Mouse (Mus musculus) heart, embryonic 11.5 days (tissue): ENCODE results near the gene Micall1. TPM values are rescaled to one million over a fixed set of nuclear protein-coding genes. Genes with fewer than 3 reads are reported as not detected.

Experiments
- ATAC-seq: fragments of 200-750 bp; cut with Nextera tagmentation; replicated peaks from 2 replicates; pipeline ENCODE4 v1.8.0; 2017; ENCODE audit warnings: moderate library complexity; ENCODE audit not compliant: insufficient number of reproducible peaks, low FRiP score, low TSS enrichment
- H3K27ac ChIP-seq: fragments of 300-500 bp; sonication (generic); 2 replicates; pipeline ENCODE4 v1.5.1; 2014; ENCODE audit warnings: mild to moderate bottlenecking, low read depth, low read length
- H3K27me3 ChIP-seq: fragments of 300-500 bp; sonication (generic); 2 replicates; pipeline ENCODE4 v1.6.1; 2014; ENCODE audit warnings: mild to moderate bottlenecking, low read length, mixed read lengths; ENCODE audit not compliant: control insufficient read depth, insufficient read depth
- H3K36me3 ChIP-seq: fragments of 300-500 bp; sonication (generic); 2 replicates; pipeline ENCODE4 v1.6.1; 2014; ENCODE audit warnings: mild to moderate bottlenecking, low read length, moderate library complexity, mixed read lengths; ENCODE audit not compliant: control insufficient read depth, insufficient read depth
- H3K4me1 ChIP-seq: fragments of 300-500 bp; sonication (generic); 2 replicates; pipeline ENCODE4 v1.6.1; 2014; ENCODE audit warnings: low read length; ENCODE audit not compliant: control insufficient read depth, insufficient read depth
- H3K4me2 ChIP-seq: fragments of 300-500 bp; sonication (generic); 2 replicates; pipeline ENCODE4 v1.6.1; 2014; ENCODE audit warnings: mild to moderate bottlenecking, moderate library complexity
- H3K4me3 ChIP-seq: fragments of 300-500 bp; sonication (generic); 2 replicates; pipeline ENCODE4 v1.5.1; 2014; ENCODE audit warnings: low read depth, low read length
- H3K9ac ChIP-seq: fragments of 300-500 bp; sonication (generic); 2 replicates; pipeline ENCODE4 v1.6.1; 2014; ENCODE audit warnings: mild to moderate bottlenecking, low read depth, low read length, moderate library complexity
- H3K9me3 ChIP-seq: fragments of 300-500 bp; sonication (generic); replicated peaks from 2 replicates; pipeline ENCODE4 v1.6.1; 2016; ENCODE audit warnings: low read length; ENCODE audit not compliant: control insufficient read depth
- WGBS: fragments of 180-500 bp; shearing (Covaris S2); extraction: QIAGEN DNeasy Blood & Tissue Kit; methylation state at CpG from one replicate; pipeline ENCODE4 v1.1.7; 2014; ENCODE audit not compliant: insufficient replicate concordance; 5-methylcytosine and 5-hydroxymethylcytosine counted together
- polyA plus RNA-seq: library from polyadenylated mRNA; unstranded; fragments of >200 nt; fragmentation: Nextera tagmentation; extraction: Ambion mirVana; gene quantifications from 2 replicates; pipeline ENCODE4 v1.2.1, GENCODE M21; 2014

The Micall1 gene
- polyA plus RNA-seq, 1 experiment from 2014 or later: 11.9 TPM

DNA sequence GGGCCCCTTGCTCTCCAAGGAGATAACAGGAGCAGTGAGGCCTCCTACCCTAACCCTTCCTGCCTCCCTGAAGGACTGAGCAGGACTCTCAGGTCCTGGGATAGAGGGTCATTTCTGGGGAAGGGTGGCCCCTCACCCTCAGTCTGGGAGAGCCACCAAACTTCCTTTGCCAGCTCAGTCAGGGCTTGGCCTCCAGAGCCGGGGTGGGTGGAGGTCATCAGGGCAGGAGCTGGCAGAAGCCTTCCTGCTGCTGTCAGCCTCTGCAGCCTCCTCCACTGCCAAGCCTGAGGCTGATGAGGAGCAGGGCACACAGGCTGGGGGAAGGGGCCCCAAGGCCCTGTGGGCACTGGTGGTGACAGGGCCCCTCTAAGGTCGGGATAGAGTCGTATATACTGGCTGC is 46.9 kb downstream of the Micall1 start:
- H3K27ac ChIP-seq: no peak overlapping the region
- H3K27me3 ChIP-seq: peaks cover 30% of the 10 kb centered on the region
- H3K36me3 ChIP-seq: peaks cover 8% of the 10 kb centered on the region
- no peak overlapping the region for H3K4me2 ChIP-seq
- peaks cover 11% of the 10 kb centered on the region for H3K4me1 ChIP-seq
- no peak overlapping the region for H3K4me3 ChIP-seq
- 0 out of 2 replicates have a peak, but pooled peaks have one; percentile 16 for ATAC-seq
- no peaks in the 10 kb centered on the region for H3K9me3 ChIP-seq
- 36% methylated on average over 3 of the region's 3 CpGs for WGBS
- peak overlapping the region; percentile 39; the same call in 1 of the 2 replicates for H3K9ac ChIP-seq

DNA sequence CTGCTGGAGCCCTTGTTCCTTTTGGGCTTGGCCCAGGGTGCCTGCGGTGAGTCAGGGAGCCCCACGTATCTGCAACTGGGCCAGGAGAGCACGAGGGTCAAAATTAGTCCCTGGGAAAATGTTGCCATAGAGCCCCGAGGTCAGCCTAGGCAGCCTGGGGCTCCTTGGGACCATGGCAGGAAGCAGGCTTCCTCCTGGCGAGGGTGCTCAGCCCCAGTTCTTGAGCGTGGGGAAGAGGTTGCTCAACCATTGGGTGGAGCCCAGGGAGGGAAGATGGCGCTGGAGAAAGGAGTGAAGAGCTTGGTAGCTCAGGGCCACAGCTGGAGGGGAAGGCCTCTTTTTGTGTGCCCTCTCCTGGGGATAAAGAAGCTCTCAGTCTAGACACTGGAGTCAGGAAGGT is 53.6 kb downstream of the Micall1 start:
- H3K9me3 ChIP-seq: no peaks in the 10 kb centered on the region
- no peak overlapping the region for H3K27ac ChIP-seq
- H3K27me3 ChIP-seq: peaks cover 89% of the 10 kb centered on the region
- H3K4me1 ChIP-seq: peaks cover 15% of the 10 kb centered on the region
- no peak overlapping the region for H3K9ac ChIP-seq
- H3K4me2 ChIP-seq: no peak overlapping the region
- WGBS: 63% methylated on average over 7 of the region's 7 CpGs
- no peak for ATAC-seq
- no peaks in the 10 kb centered on the region for H3K36me3 ChIP-seq
- no peak overlapping the region for H3K4me3 ChIP-seq

DNA sequence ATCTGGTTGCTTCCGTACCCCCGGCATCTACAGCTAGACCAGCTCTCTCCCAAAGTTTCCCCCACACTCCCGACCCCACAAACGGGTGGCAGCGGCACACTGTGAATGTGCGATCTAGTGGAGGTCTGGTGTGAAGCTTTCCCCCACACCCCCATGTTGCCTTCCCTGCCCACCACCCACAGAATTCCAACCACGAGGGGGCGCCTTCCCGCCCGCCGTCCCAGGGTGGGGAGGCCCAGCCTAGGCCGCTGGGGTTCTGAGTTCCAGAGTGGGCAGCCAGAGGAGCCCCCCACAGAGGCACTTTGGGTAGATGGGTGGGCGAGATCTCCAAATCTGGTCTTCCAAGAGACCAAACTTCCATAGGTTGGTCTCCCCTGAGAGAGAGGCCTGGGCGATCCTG is 54.1 kb downstream of the Micall1 start:
- Histone ChIP-seq H3K27me3 (peaks cover 86% of the 10 kb centered on the region), H3K4me3 (peak overlapping the region; percentile 35; the same call in 1 of the 2 replicates), H3K4me1 (peaks cover 15% of the 10 kb centered on the region), H3K4me2 (no peak overlapping the region), H3K36me3 (no peaks in the 10 kb centered on the region), H3K9ac (no peak overlapping the region), H3K9me3 (no peaks in the 10 kb centered on the region), H3K27ac (no peak overlapping the region)
- WGBS: 30% methylated on average over 14 of the region's 14 CpGs
- no peak for ATAC-seq

DNA sequence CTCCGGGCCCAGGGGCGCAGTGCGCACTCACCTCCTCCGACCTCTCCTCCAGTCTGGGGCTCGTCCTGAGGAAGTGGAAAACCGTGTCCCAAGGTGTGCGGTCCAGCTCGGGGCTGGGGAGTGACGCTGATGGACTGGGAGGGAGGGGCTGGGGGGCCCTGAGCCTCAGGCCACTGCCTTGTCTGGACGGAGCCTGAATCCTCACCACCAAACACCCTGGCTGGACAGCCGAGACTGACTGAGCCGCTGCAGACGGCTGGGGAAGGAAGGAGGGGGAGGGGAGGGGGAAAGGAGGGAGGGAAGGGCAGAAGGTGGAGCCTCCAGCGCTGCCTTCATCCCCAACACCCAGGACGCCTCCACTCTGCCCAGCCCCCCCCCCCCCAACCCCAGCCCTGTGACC is 55.6 kb downstream of the Micall1 start:
- Histone ChIP-seq H3K9me3 (no peaks in the 10 kb centered on the region), H3K4me2 (peak overlapping the region; percentile 9; the same call in 1 of the 2 replicates)

DNA sequence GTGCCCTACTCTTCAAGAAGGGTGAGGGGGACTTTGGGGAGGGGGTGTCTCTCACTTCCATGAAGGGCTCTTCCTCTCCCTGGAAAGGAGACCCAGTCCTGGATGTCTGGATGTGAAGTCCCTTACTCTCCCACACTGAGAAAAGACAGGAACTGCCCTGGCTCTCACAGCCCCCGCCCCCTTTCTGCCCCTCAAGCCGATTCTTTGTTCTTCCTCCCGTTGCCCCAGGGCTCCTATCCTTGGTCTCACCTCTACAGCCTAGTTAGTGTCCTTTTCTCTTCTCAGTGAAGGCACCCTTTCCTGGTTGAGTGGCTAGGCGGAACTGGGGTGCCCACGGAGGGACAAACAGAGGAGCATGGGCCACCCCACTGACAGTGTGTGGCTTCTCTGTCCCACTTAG is 56.4 kb downstream of the Micall1 start, which contains the start of gene Sox10:
Sox10 (minus strand) TSS at position 101 of the 400 bp plus-strand sequence.
- Histone ChIP-seq H3K9ac (no peak within 1 kb of the TSS), H3K36me3 (no peaks in the 10 kb centered on the region), H3K9me3 (no peaks in the 10 kb centered on the region), H3K27me3 (peaks cover 67% of the 10 kb centered on the region), H3K4me1 (peaks cover 15% of the 10 kb centered on the region), H3K4me3 (no peak within 1 kb of the TSS; the same call in 1 of the 2 replicates), H3K27ac (no peak within 1 kb of the TSS), H3K4me2 (peak within 1 kb of the TSS; percentile 9; the same call in 1 of the 2 replicates)
- no peak for ATAC-seq
- WGBS: 37% methylated on average over 5 of the region's 5 CpGs

More for the DNA sequence above, 55.6 kb downstream of the Micall1 start:
- Histone ChIP-seq H3K27ac (no peak overlapping the region), H3K9ac (no peak overlapping the region), H3K4me1 (peaks cover 15% of the 10 kb centered on the region), H3K27me3 (peaks cover 75% of the 10 kb centered on the region), H3K4me3 (no peak overlapping the region; the same call in 1 of the 2 replicates), H3K36me3 (no peaks in the 10 kb centered on the region)
- 2% methylated on average over 15 of the region's 15 CpGs for WGBS
- ATAC-seq: no peak

DNA sequence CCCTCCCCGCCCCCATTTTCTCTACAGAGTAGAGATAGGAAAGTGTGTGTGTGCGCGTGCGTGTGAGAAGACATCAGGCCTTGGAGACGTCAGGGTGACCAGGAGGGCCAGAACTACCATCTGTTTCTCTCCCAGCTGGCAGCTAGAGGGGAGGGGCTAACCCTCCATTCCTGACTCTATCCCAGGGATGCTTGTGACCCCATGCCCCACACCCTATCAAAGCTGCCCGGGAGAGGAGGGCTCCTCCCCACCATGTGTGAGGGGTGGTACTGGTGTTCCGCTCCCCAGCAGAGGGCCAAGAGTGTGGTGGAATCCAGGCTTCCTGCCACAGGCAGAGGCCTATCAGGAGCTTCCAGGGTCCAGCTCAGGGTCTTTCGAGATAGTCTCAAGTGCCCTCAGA is 58.0 kb downstream of the Micall1 start:
- Histone ChIP-seq H3K4me3 (no peak overlapping the region), H3K36me3 (no peaks in the 10 kb centered on the region), H3K4me2 (no peak overlapping the region), H3K9ac (no peak overlapping the region), H3K4me1 (peaks cover 15% of the 10 kb centered on the region), H3K9me3 (no peaks in the 10 kb centered on the region), H3K27ac (no peak overlapping the region), H3K27me3 (peaks cover 51% of the 10 kb centered on the region)
- WGBS: 30% methylated on average over 8 of the region's 8 CpGs
- ATAC-seq: 0 out of 2 replicates have a peak, but pooled peaks have one; percentile 20

DNA sequence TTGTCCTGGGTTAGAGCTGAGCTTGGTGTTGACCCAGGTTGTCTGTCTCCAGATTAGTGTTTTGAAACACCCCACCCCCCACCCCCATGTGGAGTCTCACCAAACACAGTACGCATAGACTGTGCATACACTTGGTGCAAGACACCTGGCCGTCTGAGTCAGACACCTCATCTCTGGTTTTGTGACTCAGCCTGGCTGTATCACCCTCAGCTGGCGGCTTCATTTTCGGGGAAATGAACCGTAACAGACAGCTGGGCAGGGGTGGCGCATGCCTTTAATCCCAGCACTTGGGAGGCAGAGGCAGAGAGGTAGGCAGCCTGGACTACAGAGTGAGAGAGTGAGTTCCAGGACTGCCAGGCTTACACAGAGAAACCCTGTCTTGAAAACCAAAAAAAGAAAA is 68.2 kb downstream of the Micall1 start:
- H3K4me2 ChIP-seq: no peak overlapping the region
- 71% methylated on average over 6 of the region's 6 CpGs for WGBS
- H3K27ac ChIP-seq: no peak overlapping the region
- no peaks in the 10 kb centered on the region for H3K4me1 ChIP-seq
- no peak overlapping the region for H3K9ac ChIP-seq
- no peaks in the 10 kb centered on the region for H3K36me3 ChIP-seq
- ATAC-seq: no peak
- no peaks in the 10 kb centered on the region for H3K9me3 ChIP-seq
- H3K4me3 ChIP-seq: no peak overlapping the region
- 0 out of 2 replicates have a peak, but pooled peaks cover 2% of the 10 kb centered on the region for H3K27me3 ChIP-seq

DNA sequence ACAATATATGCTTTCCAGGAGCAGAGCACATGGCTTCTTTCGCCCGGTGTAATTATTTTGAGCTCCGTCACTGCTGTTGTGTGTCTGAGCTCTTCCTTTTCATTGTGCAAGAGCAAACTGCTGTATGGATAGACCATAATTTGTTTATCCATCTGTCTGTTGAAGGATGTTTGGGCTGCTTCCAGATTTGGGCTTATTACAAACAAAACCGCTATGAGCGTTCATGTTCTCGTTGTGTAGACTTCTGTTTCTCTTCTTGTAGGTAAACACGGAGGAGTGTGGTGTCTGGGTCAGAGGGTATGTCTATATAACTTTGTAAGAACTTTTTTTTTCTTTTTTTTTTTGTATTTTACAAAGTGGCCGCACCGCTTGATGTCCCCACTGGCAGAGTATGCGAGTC is 76.5 kb downstream of the Micall1 start:
- Histone ChIP-seq H3K27ac (no peak overlapping the region), H3K9ac (no peak overlapping the region), H3K27me3 (no peaks in the 10 kb centered on the region), H3K4me1 (no peaks in the 10 kb centered on the region), H3K4me3 (no peak overlapping the region), H3K9me3 (no peaks in the 10 kb centered on the region), H3K36me3 (no peaks in the 10 kb centered on the region), H3K4me2 (no peak overlapping the region)
- 83% methylated on average over 10 of the region's 10 CpGs for WGBS
- ATAC-seq: no peak
